Mouse (Mus musculus) C2C12 (cell line): ENCODE results near the gene Dnm1.

Experiments
- CTCF ChIP-seq: IDR thresholded peaks from one replicate; pipeline ENCODE4 v1.5.1; 2011; ENCODE audit not compliant: control insufficient read depth, insufficient read depth, insufficient read length
- MAX ChIP-seq: IDR thresholded peaks from one replicate; pipeline ENCODE4 v1.6.1; 2011; ENCODE audit warnings: mild to moderate bottlenecking, control low read depth
- MYOG ChIP-seq: IDR thresholded peaks from one replicate; pipeline ENCODE4 v1.6.1; 2011; ENCODE audit not compliant: control insufficient read depth, insufficient read length; ENCODE audit errors: extremely low read depth
- USF1 ChIP-seq: IDR thresholded peaks from one replicate; pipeline ENCODE4 v1.6.1; 2011; ENCODE audit warnings: low read depth, mild to moderate bottlenecking, control low read depth, moderate library complexity

GRCm38 (mm10) chr2:32381141-32381774 is 28.1 kb upstream of the Dnm1 start:
- TF ChIP-seq CTCF (no peak), MYOG (no peak), MAX (no peak), USF1 (no peak)
